Mouse (Mus musculus) retina, embryonic 14.5 days (tissue): ENCODE data around the gene Dnajb6.
A peak's percentile ranks its signal among the peaks of the same experiment; 100 is the strongest.
"Not testable (repeated sequence)": the region's sequence is repeated elsewhere in the genome, so short reads cannot be mapped to it uniquely, and the experiment has no call there.

ENCODE experiments used
- DNase-seq: peaks from one replicate; pipeline ENCODE4 v3.0.0-alpha.2; 2015; ENCODE audit warnings: low spot score

Gene Dnajb6

DNA sequence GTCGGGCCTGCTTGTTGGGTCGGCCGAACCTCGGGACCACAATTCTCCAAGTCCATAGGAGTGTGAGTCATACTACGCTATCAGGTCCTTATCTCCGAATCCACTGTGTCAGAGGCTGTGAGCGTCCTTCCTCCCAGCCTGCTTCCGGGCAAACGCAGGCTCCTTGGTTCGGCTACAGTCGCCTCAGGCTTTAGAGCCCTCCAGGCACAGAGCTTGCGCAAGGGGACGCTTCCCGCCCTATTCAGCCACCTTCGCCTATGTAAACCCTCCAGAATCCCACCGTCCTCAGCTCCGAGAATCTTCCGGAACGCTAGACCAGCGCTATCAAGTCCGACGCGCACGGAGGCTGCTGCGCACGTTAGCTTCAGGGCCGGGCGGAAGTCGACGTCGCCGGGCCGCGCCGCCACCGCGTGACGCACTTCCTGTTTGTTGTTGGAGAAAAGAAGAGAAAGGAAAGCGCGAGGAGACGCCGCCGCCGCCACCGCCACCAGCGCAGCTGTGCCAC, at the start of gene Dnajb6, which contains the start of gene Gm5129:
Gene Dnajb6 (plus strand): TSS at position 132 of the 505 bp plus-strand sequence.
Gene Gm5129 (minus strand): TSS at position 380 of the 505 bp plus-strand sequence.
- peak; percentile 94 for DNase-seq

GRCm38 (mm10) chr5:29687671-29688070, 47.8 kb upstream of the Dnajb6 start:
- DNase-seq, result peak; percentile 80

DNA sequence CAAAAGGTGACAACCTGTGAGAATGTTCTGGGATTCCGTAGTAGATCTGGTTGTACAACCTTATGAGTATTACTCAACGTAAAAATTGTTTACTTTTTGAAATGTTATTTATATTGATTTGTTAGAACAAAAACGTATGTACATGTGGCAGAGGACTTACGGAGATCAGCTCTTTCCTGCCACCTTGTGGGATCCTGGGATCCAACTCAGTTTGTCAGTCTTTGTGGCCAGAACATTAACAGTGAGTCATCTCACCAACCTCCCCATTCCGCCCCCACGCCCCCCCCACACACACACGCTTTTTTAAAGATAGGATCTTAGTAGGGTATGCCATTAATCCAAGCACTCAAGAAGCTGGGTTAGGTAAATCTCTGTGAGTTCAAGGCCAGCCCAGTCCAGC, 47.1 kb upstream of the Dnajb6 start:
- no peak for DNase-seq

- no peak for DNase-seq
Measured at GRCm38 (mm10) chr5:29698493-29698892, 37.0 kb upstream of the Dnajb6 start.

DNA sequence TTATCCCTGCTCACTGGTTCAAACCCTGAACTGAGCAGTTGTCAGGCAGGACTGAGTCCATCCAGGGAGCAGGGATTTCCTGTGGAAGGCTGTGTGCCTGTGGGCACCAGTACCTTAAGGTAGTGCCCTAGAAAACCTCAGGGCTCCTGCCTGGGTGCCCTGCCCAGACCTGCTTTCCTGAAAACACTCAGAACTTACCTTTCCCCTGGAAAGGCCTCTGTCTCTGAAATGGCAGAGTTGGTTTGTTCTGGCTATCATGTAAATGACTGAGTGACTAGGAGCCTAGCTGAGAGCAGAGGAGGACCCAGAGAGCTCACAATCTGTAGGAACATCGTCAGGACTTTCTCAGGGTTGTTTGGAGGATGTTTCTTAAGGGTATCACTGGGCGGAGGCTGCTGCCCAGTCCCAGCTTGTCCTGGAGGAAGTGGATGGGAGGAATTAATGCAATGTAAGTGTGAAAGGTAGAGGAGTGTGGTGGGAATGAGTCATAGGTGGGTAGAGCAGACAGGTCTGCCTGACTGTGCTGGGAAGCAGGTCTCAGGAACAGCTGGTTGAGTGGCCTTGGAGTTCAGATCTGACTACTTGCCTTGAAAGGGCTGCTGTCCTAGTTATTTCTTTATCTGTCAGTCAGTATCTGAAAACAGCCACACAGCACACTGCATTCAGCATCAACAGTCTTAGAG, 35.8 kb upstream of the Dnajb6 start:
- DNase-seq, result no peak

DNA sequence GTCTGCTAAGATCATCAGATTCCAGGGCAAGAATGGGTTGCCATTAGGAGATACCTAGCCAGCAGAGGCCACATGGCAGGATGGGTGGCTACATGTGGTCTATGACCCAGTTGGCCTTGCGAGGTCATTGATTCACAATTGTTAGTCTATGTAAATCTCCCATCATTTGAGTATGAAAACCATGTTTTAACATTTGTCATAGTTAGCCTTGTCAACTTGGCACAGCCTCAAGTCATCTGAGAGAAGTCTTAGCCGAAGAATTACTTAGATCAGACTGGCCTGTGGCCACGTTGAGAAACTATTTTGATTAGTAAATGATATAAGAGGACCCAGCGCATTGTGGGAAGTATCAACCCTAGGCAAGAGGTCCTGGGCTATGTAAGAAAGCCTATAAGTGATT, 28.2 kb upstream of the Dnajb6 start:
- DNase-seq, result no peak

GRCm38 (mm10) chr5:29708258-29708657, 27.2 kb upstream of the Dnajb6 start:
- no peak for DNase-seq

GRCm38 (mm10) chr5:29711631-29712030, 23.9 kb upstream of the Dnajb6 start:
- no peak for DNase-seq

DNA sequence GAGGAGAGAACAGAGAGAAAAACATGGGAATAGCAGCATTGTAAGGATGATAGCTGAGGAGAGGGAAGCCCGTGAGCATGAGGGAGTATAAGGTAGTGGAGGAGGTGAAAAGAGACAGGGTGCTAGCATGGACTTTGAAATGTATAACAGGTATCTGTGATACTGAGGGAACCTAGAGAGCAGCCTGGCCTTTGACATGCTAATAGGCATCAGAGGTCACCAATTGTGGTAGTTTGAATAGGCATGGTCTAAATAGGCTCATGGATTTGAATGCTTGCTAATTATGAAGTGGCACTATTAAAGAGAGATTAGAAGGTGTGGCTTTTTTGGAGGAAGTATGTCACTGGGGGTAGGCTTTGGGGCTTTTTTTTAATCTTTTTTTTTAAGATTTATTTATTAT, 22.6 kb upstream of the Dnajb6 start:
- no peak for DNase-seq

- DNase-seq, result no peak
Measured at GRCm38 (mm10) chr5:29721159-29721558, 14.3 kb upstream of the Dnajb6 start.

DNA sequence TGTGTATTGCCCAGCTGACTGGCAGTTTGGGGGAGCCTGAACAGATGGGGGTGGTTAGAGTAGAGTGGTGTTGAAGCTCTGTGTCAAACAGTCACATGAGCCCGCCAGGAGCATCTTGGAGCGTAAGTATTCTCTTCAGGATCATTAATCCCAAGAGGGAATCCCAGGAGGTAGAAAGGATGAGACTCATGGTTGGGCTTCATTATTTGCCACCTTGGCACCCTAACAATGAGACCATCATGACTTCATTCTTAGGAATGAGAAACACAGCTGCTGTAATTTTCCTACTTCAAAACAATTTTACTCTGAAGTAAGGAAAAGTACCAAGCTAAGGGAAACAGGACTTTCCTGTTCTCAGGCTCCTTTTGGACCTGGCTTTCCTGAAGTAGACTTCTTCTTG, 10.1 kb upstream of the Dnajb6 start:
- DNase-seq, result no peak

GRCm38 (mm10) chr5:29726070-29726469, 9.4 kb upstream of the Dnajb6 start:
- DNase-seq, result not testable (repeated sequence)

DNA sequence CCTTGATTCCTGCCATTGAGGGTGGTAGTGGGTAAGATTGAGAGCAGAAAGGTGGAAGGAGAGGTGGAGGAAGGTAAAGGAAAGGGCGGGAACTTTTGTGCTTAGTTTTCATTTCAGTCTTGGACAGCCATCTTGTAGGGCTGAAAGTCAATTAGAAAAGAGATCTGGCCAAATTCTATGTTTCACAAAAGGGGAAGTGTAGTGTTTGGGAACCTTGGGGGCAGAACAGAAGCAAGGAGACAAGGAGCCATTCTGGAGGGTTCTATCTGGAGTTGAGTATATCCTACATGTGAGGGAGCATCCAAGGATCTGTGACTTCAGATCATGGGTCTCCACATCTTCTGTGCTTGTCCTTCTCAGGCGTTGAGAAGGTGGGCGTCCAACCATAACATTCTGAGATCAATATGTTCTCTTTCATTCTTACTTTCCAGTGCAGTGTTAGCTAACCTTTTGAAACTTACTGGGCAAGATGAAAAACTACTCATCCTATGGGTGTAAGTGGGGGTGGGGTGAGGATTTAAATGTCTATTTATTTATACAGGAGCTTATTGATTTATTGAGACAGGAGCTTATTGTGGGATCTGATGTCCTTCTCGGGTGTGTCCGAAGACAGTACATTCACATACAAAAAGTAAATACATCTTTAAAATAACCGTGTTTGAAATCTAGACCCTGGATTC, 517 bp upstream of the Dnajb6 start:
- no peak for DNase-seq

DNA sequence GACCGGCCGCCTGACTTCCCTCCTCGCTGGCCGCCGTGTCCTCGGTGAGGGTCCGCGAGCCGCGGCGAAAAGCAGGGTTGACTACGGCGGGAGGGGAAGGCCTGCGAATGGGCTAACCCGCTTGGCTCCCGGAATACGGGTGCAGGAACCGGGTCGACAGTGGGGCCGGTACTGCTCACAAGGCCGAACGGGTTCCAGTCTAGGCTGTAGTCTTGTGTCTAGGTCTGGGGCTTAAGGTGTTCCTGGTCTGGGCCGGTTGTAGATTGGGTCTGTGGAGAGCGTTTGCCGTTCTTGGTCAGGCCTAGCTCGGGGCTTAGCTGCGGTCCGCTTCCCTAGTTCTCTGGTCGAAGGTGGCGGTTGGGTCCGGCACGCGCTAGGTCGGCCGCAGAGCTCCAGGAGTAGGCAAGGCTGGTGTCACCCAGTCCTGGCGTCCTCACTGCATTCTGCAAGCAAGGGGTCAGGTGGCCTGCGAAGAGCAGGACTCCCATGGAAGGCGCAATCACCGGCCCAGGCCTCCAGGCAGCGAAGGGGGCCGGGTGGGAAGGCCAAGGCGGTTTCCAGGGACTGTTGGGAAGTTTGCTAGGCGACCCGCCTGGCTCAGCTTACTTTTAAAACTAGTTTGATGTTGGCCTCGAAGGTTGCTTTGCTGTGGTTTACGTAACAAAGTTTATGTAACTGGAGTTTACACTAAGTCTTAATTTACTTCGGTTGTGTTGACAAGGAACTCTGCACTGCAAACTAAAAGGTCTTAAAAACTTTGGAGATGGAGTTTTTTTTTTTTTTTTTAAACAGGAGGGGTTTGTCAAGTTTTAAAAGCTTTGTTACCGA, 799 bp downstream of the Dnajb6 start:
- DNase-seq, result peak; percentile 54

- no peak for DNase-seq
Measured at GRCm38 (mm10) chr5:29736942-29737341, 1.5 kb downstream of the Dnajb6 start.

DNA sequence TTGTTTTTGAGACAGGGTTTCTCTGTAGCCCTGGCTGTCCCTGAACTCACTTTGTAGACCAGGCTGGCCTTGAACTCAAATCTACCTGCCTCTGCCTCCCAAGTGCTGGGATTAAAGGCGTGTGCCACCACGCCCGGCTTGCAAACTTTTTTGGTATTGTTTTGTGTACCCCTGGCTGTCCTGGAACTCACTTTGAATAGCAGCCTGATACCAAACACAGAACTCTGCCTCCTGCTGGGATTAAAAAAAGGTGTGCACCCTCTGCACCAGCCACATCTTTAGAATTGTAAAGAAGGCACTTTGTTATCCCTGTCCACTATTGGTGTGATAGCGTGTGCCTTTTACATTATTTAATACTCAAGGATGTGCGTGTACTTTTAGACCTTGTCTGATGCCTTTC, 2.0 kb downstream of the Dnajb6 start:
- DNase-seq, result no peak

DNA sequence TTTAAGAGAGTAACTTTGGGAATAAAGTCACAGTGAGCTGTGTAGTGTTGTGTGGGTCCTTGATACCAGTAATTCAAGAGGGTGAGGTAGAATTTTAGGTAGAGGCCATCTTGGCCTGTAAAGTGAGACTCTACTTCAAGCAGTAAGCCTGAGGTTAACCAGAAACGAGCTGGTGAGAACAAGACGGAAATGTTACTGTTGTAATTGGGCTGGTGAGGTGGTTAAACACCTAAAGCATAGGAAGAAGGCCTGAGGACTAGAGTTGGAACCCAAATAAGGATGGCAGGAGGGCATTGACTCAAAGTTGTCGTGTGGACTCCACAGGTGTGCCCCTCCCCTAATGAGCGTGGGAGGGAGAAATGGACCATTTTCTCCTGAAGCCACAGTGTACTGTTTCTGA, 2.6 kb downstream of the Dnajb6 start:
- no peak for DNase-seq

DNA sequence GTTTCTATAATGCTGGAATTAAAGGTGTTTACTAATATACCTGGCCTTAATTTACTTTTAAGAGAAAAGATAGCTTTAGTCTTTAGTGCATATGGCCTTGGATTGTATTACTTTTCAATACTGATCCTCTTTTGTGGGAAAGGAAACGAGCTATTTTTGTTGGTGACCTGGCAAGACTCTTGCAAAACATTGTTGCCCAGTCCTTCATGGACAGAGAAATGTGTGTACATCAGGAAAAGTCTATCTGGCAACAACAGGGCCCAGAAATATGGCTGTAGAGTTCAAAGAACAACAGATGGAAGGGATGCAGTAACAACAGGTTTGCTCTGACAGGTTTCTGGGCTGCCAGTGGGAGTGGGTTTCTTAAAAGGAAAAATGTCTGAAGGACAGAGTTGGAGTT, 5.2 kb downstream of the Dnajb6 start:
- no peak for DNase-seq

GRCm38 (mm10) chr5:29741093-29741492, 5.6 kb downstream of the Dnajb6 start:
- no peak for DNase-seq

DNA sequence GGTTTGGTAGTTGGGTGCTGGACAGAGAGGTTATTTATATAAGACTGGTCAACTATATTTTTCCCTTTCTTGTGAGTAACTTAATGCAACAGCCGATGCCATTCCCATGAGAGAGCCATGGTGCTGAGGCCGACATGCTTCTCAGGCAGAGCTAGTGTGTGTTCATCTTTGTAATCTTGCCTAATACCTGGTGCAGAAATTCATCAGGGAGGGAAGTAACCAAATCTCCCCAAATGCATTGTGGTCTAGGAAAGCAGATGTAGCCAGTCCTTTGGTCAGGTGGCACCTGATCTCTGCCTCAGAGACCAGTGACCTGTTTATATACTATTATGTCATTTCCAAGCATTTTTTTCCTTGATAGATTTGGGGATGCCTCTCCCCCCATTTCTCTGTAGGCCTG, 12.2 kb downstream of the Dnajb6 start:
- DNase-seq, result no peak

DNA sequence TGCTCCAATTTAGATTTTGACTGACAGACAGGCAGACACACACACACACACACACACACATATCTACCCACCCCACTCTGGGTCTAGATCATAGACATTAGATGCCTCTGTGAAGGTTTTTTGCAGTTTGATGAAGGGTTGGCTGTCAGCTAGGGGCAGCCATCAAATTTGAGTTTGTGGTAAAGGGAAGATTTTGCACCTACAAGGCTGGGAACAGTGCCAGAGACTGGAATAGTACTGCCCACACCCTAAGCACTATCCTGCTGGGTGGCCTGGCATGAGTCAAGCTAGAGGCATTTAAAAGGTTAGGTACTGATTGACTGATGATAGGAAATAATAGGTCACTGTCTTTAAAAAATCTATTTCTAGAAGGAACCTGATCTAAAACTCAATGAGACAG, 15.8 kb downstream of the Dnajb6 start:
- DNase-seq, result no peak

DNA sequence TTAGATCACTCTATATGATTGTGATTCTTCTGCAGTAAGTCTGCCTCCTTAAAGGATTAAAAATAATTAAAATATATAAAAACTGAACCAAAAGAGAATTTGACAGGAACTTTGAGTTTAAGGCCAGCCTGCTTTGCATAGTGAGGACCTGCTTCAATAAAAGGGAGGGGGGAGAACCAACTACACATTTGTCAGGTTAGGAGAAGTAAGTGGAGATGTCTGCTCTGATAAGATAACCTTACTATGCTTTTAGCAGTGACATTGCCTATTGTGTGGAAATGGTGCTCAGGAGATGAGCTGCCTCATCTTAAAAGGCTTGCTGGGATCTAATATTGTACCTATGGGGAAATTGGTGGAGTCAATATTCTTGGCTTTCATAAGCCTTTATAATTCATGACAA, 17.4 kb downstream of the Dnajb6 start:
- no peak for DNase-seq

- DNase-seq, result no peak
Measured at GRCm38 (mm10) chr5:29759318-29759717, 23.8 kb downstream of the Dnajb6 start.
